Mouse (Mus musculus) kidney, embryonic 15.5 days (tissue): ENCODE measurements around the gene Lhx5. TPM values are rescaled to one million over a fixed set of nuclear protein-coding genes. Genes with fewer than 3 reads are reported as not detected.
A peak's percentile ranks its signal among the peaks of the same experiment; 100 is the strongest.

Experiments
- ATAC-seq: fragments of 200-750 bp; cut with Nextera tagmentation; replicated peaks from 2 replicates; pipeline ENCODE4 v1.8.0; 2017; ENCODE audit warnings: moderate TSS enrichment; ENCODE audit not compliant: low FRiP score
- H3K27ac ChIP-seq: fragments of 300-500 bp; sonication (generic); 2 replicates; pipeline ENCODE4 v1.5.1; 2015; ENCODE audit warnings: mild to moderate bottlenecking, inconsistent platforms
- H3K27me3 ChIP-seq: fragments of 300-500 bp; sonication (generic); 2 replicates; pipeline ENCODE4 v1.6.1; 2015; ENCODE audit warnings: inconsistent platforms
- H3K36me3 ChIP-seq: fragments of 300-500 bp; sonication (generic); 2 replicates; pipeline ENCODE4 v1.6.1; 2015; ENCODE audit warnings: inconsistent platforms
- H3K4me1 ChIP-seq: fragments of 300-500 bp; sonication (generic); 2 replicates; pipeline ENCODE4 v1.6.1; 2015; ENCODE audit warnings: inconsistent platforms
- H3K4me2 ChIP-seq: fragments of 300-500 bp; sonication (generic); 2 replicates; pipeline ENCODE4 v1.6.1; 2015; ENCODE audit warnings: moderate library complexity, mild to moderate bottlenecking, inconsistent platforms
- H3K4me3 ChIP-seq: fragments of 300-500 bp; sonication (generic); replicated peaks from 2 replicates; pipeline ENCODE4 v1.5.1; 2015; ENCODE audit warnings: mild to moderate bottlenecking, inconsistent platforms
- H3K9ac ChIP-seq: fragments of 300-500 bp; sonication (generic); 2 replicates; pipeline ENCODE4 v1.6.1; 2015; ENCODE audit warnings: mild to moderate bottlenecking, inconsistent platforms
- H3K9me3 ChIP-seq: fragments of 300-500 bp; sonication (generic); replicated peaks from 2 replicates; pipeline ENCODE4 v1.6.1; 2016; ENCODE audit warnings: inconsistent platforms
- WGBS: fragments of 180-500 bp; shearing (Covaris S2); methylation state at CpG from one replicate; pipeline ENCODE4 v1.1.7; 2015; ENCODE audit warnings: mixed read lengths; 5-methylcytosine and 5-hydroxymethylcytosine counted together
- polyA plus RNA-seq: library from polyadenylated mRNA; unstranded; fragments of >200 nt; fragmentation: Nextera tagmentation; extraction: Ambion mirVana; gene quantifications from 2 replicates; pipeline ENCODE4 v1.2.1, GENCODE M21; 2015

Gene Lhx5
- not detected in 2 replicates for polyA plus RNA-seq

DNA sequence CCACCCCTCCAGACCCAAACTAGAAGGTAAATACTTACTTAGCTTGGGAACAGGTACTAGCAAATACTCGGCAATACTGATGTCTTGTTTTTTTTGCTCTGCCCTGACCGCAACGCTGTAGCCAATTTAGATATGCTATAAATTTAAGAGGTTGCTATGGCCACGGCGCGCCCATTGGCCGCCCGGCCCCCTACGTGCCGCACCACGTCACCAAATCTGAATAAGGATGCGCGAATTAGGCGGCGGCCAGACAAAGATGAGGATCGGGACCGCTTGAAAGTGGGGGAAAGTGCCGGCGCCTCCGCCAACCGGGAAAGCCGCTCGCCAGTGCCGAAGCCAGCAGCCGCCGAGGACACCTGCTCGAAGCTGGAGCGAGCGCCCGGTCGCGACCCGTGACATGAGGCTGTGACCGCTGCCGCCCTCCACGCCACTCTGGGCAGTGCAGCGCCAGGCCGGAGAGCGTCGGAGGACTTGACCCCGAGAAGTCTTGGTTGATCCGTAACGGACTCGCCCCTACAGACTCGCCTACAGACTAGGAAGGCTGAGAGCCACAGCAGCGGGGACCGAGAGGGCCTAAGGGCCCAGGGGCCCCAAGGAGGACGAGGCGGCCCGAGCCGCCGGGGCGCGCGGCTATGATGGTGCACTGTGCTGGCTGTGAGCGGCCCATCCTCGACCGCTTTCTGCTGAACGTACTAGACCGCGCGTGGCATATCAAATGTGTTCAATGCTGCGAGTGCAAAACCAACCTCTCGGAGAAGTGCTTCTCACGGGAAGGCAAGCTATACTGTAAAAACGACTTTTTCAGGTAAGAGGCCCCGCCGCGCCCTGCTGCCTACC, at the start of gene Lhx5:
TSS of gene Lhx5 (plus strand) at position 51 of the 837 bp plus-strand sequence.
- no peaks in the 10 kb centered on the region for H3K9me3 ChIP-seq
- ATAC-seq, result no peak
- no peaks in the 10 kb centered on the region for H3K36me3 ChIP-seq
- H3K27ac ChIP-seq, result no peak within 1 kb of the TSS
- H3K4me3 ChIP-seq, result peak within 1 kb of the TSS; percentile 21
- H3K9ac ChIP-seq, result no peak within 1 kb of the TSS
- peak within 1 kb of the TSS; percentile 29 for H3K4me2 ChIP-seq
- H3K4me1 ChIP-seq, result peaks cover 35% of the 10 kb centered on the region
- peaks cover 98% of the 10 kb centered on the region for H3K27me3 ChIP-seq
- WGBS, result under 1% methylated on average over 69 of the region's 69 CpGs

DNA sequence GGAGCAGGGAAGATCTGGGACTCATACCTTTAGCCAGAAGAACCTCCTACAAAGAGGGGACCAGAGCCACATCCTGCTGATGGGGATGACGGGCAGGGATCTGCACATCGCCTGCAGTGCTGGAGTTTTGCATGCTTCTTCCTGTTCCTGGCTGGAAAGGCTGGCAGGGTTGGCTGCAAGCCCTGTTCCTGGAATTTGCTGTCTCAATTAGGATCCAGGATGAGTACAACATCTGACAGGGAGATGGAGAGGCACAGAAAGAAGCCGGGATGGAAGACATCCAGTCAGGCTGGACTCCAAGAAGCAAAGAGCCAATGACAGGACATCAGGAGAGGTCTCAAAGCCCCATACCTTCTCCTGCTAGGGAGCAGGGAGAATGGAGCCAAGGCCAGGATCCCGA, 45.1 kb upstream of the Lhx5 start:
- Histone ChIP-seq H3K27ac (no peak overlapping the region), H3K4me1 (no peaks in the 10 kb centered on the region), H3K9ac (no peak overlapping the region), H3K27me3 (peaks cover 40% of the 10 kb centered on the region), H3K36me3 (no peaks in the 10 kb centered on the region), H3K4me2 (no peak overlapping the region), H3K9me3 (no peaks in the 10 kb centered on the region), H3K4me3 (no peak overlapping the region)
- 75% methylated on average over 4 of the region's 4 CpGs for WGBS
- no peak for ATAC-seq

DNA sequence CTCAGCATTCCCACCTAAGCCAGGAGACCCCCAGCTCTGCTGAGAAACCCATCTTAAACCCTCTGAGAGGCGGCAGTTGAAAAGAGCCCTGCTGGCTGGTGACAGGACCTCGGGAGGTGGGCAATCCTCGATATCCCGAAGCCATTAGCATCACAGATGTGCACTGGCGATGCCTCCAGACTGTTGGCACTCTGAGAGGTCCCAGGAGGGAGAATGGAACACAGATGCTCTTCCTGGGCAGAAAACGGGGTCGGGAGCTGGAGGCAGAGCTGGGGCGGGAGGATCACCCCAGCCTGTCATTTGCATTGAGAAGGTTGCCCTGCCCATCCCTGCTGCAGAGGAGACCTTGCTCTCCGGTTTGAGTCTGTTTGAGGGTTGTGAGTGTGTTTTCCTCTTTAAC, 42.7 kb upstream of the Lhx5 start:
- Histone ChIP-seq H3K4me2 (no peak overlapping the region), H3K27me3 (peaks cover 30% of the 10 kb centered on the region), H3K9me3 (no peaks in the 10 kb centered on the region), H3K9ac (no peak overlapping the region), H3K36me3 (no peaks in the 10 kb centered on the region), H3K4me3 (no peak overlapping the region), H3K4me1 (no peaks in the 10 kb centered on the region), H3K27ac (no peak overlapping the region)
- ATAC-seq, result no peak
- 55% methylated on average over 9 of the region's 9 CpGs for WGBS

DNA sequence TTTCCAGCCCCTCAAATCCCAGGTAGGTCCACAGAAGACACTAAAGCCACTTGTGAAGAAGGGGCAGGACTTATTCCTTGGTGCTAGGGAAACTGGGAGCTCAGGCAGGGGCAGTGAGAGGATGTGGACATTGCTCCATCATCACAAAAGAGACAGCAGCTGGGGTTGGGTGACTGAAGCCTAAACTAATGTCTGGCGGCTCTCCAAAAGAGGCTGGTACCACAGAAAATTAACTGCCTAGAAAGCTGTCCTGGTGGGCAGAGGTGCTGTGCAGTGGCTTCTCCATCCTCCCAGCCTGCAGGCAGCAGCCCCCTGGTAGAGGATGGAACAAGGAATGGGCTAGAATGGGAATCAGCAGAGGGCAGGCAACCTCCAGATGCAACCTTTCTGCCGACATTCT, 41.5 kb upstream of the Lhx5 start:
- ATAC-seq, result no peak
- no peaks in the 10 kb centered on the region for H3K9me3 ChIP-seq
- H3K4me2 ChIP-seq, result no peak overlapping the region
- H3K4me1 ChIP-seq, result no peaks in the 10 kb centered on the region
- H3K27me3 ChIP-seq, result peaks cover 43% of the 10 kb centered on the region
- WGBS, result 77% methylated on average over 2 of the region's 2 CpGs
- H3K36me3 ChIP-seq, result no peaks in the 10 kb centered on the region
- no peak overlapping the region for H3K4me3 ChIP-seq
- H3K27ac ChIP-seq, result no peak overlapping the region
- no peak overlapping the region for H3K9ac ChIP-seq

DNA sequence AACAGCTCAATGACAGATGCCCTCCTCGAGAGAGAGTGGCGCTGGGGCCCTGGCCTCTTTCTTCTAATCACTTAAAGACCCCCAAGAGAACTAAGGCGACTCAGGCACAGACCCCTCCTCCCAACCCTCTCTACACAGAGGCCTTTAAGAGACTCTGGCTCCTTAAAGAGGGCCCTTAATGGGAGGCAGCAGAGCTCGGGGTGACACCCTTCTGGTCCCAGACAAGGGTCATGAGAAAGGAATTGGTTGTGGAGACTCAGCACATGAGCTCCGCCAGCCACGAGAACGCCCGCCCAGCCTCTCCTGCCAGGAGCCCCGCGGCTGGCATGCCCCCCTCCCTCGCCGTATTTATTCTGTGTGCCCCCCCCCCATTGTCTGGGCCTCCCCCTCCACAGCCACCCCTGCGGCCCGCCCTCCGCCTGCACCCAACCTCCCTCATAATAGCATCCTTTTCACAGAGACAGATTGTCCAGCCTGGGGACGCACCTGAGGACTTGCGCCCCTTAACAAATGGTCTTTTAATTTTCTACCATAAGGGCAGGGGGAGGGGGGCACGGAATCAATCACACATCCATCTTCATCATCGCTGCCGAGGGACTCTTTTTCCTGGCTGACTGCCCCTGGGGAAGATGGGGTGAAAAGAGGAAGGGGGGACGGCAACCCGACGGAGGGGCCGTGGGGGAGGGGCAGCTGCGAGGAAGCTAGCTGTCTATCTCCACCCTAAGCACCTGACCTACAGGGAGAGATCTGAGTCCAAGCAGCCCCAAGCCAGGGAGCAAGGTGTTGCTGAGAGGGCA, 37.4 kb upstream of the Lhx5 start:
- Histone ChIP-seq H3K9ac (no peak overlapping the region), H3K36me3 (no peaks in the 10 kb centered on the region), H3K4me2 (no peak overlapping the region), H3K27ac (no peak overlapping the region), H3K27me3 (peaks cover 71% of the 10 kb centered on the region), H3K4me3 (no peak overlapping the region), H3K4me1 (peaks cover 5% of the 10 kb centered on the region; the same call in 1 of the 2 replicates), H3K9me3 (no peaks in the 10 kb centered on the region)
- no peak for ATAC-seq
- 18% methylated on average over 25 of the region's 25 CpGs for WGBS

DNA sequence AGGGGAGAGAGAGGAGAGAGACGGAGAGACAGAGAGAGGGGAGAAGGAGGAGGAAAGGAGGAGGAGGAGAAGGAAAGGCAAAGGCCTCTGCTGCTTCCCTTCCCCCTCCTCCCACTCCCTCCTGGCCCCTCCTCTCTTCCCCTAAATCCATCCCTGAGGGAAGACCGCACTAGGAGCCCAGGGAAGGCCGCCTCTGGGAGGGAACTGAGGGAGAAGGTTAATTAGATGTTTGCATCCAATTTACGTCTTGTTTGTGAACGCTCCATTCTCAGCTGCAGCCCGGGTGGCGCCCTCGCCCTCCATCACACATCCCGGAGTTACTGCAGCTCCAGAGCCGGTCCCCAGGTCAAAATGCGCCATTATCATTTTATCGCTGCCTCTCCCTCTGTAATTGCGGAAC, 33.5 kb upstream of the Lhx5 start:
- Histone ChIP-seq H3K9me3 (no peaks in the 10 kb centered on the region), H3K4me3 (no peak overlapping the region), H3K4me1 (peaks cover 5% of the 10 kb centered on the region; the same call in 1 of the 2 replicates), H3K27me3 (peaks cover 77% of the 10 kb centered on the region), H3K9ac (no peak overlapping the region), H3K36me3 (no peaks in the 10 kb centered on the region), H3K4me2 (no peak overlapping the region), H3K27ac (no peak overlapping the region)
- under 1% methylated on average over 11 of the region's 13 CpGs for WGBS
- ATAC-seq, result no peak

DNA sequence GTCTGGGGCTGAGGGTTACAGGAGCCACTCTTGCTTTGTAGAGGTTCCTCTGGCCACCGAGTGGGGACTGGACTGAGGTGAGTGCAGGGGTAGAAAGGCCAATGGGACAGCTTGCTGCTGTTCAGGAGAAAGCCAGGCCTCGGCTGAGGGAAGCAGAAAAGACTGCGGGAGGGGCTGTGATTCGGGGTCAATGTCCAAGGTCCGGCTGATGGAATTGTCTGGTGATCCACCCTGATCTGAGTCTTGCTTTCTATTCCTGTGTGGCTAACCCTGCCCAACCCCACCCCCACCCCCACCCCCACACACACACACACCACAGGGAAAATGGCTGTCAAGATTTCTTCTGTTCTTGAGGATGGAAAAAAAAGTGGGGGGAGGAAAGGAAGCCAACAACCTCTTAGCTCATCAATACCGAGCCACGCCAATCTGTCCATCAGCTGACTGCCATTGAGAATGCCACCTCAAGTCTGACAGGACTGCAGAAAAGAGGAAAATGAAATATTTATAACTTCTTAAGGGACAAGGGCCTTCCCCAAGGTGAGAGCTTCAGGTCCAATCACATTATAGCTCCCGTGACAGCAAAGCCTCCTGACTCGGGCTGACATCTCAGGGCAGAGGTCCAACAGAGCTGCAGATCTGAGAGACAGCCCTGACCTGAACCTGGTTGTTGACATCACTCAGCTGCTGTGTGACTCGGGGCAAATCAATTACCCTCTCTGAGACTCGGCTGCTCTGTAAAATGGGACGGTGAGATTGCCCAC, 26.5 kb upstream of the Lhx5 start:
- Histone ChIP-seq H3K4me2 (no peak overlapping the region), H3K27ac (no peak overlapping the region), H3K4me3 (no peak overlapping the region), H3K4me1 (peaks cover 9% of the 10 kb centered on the region), H3K9ac (no peak overlapping the region), H3K27me3 (peaks cover 53% of the 10 kb centered on the region), H3K9me3 (no peaks in the 10 kb centered on the region), H3K36me3 (no peaks in the 10 kb centered on the region)
- WGBS, result 71% methylated on average over 12 of the region's 12 CpGs
- ATAC-seq, result no peak

DNA sequence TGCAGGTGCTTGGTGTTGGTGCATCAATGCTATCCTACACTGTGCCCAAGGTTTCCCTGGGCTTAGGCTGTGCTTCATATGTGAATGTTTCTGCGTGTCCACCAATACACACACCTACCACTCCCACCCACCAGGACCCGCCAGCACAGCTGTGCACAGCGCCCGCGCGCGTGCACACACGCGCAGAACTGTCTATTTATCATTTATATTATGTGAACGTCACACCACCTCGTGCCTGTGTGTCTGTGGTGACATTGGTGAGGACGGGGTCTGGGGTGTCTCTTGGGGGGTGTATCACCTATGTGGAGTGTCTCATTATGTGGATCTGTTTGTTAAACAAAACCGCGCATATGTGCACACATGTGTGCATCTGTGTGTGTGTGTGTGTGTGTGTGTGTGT, 22.6 kb upstream of the Lhx5 start:
- WGBS, result 70% methylated on average over 14 of the region's 14 CpGs
- ATAC-seq, result no peak
- Histone ChIP-seq H3K27me3 (peaks cover 65% of the 10 kb centered on the region), H3K4me2 (no peak overlapping the region), H3K4me1 (peaks cover 12% of the 10 kb centered on the region), H3K9ac (no peak overlapping the region), H3K36me3 (no peaks in the 10 kb centered on the region), H3K9me3 (no peaks in the 10 kb centered on the region; the same call in 1 of the 2 replicates), H3K4me3 (no peak overlapping the region), H3K27ac (no peak overlapping the region)

DNA sequence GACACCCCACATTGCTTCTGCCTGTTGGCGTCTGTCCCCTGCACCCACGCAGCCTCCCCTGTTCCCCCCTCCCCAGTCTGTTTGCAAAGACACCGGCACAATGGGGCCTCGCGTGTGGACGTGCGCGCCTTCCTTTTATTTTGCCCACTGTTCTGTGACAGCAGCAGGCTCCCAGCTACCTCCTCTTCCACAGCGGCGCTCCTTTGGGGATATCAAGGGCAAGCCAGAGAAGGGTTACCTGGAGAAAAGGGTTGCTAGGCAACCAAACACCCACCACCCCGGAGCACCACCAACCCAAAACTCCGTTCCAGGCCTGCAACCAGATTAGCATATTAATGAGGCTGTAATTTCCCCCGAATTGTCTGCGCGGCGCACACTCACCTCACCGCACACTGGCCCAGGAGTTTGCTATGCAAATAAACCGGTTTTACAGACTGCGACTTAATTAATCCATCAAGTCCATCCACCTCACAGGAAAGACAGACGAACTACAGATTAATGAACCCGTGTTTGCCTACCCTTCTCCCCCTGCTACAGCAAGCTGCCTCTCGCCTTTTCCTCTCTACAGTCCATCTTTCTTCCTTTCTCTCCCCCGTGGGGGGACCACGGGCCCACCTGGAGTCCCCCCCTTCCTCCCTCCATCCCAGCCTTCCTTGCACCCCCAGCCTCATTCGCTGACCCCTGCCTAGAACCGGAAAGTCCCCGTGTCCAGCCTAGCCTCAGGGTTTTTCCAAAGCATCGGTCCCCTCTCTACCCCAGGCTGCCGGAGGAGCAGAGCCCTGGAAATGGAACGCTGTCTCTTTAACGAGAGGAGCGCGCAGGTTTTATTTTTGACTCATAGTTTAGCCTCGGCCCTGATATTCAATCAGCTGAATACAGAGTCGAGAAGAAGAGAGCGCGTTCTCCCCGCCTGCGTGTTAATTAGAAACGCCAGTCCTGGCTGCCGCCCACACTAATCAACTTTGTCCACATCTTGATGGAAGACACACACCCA, 21.8 kb upstream of the Lhx5 start:
- peaks cover 12% of the 10 kb centered on the region for H3K4me1 ChIP-seq
- peaks cover 67% of the 10 kb centered on the region for H3K27me3 ChIP-seq
- H3K27ac ChIP-seq, result no peak overlapping the region
- peak overlapping the region; percentile 43 for H3K4me2 ChIP-seq
- H3K9ac ChIP-seq, result no peak overlapping the region
- H3K4me3 ChIP-seq, result peak overlapping the region; percentile 19
- 1% methylated on average over 40 of the region's 41 CpGs for WGBS
- H3K36me3 ChIP-seq, result no peaks in the 10 kb centered on the region
- H3K9me3 ChIP-seq, result no peaks in the 10 kb centered on the region; the same call in 1 of the 2 replicates
- ATAC-seq, result no peak

DNA sequence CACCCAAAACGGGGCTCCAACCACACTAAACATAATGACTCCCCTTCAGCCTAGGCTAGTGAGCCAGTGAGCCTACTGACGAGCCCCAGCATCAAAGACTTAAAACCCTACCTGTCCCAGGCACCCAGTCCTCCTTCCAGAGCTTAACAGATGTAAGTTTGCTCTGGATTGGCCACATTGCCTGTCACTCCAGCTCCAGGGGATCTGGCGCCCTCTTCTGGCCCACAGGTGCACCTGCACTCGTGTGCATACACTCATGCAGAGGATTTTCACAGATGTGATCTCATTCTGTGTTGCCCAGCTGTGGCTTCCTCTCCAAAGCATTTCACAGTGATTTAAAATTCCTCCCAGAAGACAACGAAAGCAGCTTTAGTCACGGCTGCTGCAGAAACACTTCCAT, 18.1 kb upstream of the Lhx5 start:
- no peak overlapping the region for H3K27ac ChIP-seq
- WGBS, result 83% methylated on average over 6 of the region's 6 CpGs
- H3K4me1 ChIP-seq, result peaks cover 12% of the 10 kb centered on the region
- no peak for ATAC-seq
- no peak overlapping the region for H3K4me3 ChIP-seq
- H3K36me3 ChIP-seq, result no peaks in the 10 kb centered on the region
- H3K9ac ChIP-seq, result no peak overlapping the region
- H3K27me3 ChIP-seq, result peaks cover 84% of the 10 kb centered on the region
- H3K9me3 ChIP-seq, result no peaks in the 10 kb centered on the region; the same call in 1 of the 2 replicates
- no peak overlapping the region for H3K4me2 ChIP-seq

DNA sequence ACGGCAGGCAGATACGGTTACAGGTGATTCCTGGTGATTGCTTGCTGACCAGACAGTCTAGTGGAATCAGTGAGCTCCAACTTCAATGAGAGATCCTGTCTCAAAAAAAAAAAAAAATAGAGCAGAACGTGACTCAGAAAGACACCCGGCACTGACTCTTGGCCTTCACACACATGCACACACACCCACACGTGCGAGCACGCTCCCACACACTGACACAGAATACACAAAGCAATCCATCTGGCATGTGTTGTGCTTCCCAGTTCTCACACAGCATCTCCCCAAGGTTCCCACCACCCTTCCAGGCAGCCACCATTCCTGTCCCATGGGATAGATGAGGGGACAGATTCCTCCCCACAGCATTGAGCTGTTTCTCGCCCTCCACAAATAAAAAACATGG, 11.4 kb upstream of the Lhx5 start:
- Histone ChIP-seq H3K9ac (no peak overlapping the region), H3K27me3 (peaks cover 95% of the 10 kb centered on the region), H3K9me3 (no peaks in the 10 kb centered on the region), H3K4me3 (no peak overlapping the region), H3K4me2 (no peak overlapping the region), H3K4me1 (no peaks in the 10 kb centered on the region), H3K36me3 (no peaks in the 10 kb centered on the region), H3K27ac (no peak overlapping the region)
- ATAC-seq, result no peak
- 79% methylated on average over 8 of the region's 8 CpGs for WGBS
